Mouse (Mus musculus) cortical plate, adult 2 months (tissue): Measurements from ENCODE around the gene Itgb2.

Source experiments
- CTCF ChIP-seq: fragments of 200-500 bp; IDR thresholded peaks from 2 replicates; pipeline ENCODE4 v1.5.1; 2011; ENCODE audit warnings: mild to moderate bottlenecking, control low read depth, low read length; ENCODE audit not compliant: insufficient read depth; ENCODE audit errors: extremely low read depth
- POLR2A ChIP-seq: fragments of 200-500 bp; IDR thresholded peaks from 2 replicates; pipeline ENCODE4 v1.6.1; 2011; ENCODE audit warnings: mild to moderate bottlenecking, low read length, control low read depth; ENCODE audit not compliant: insufficient read depth; ENCODE audit errors: extremely low read depth

GRCm38 (mm10) chr10:77604111-77604510 is 74.1 kb downstream of the Itgb2 start:
- TF ChIP-seq CTCF (peak; percentile 11; the same call in 1 of the 2 replicates), POLR2A (no peak)
